9 mouse cellular contexts compared by ENCODE assay signal in the genomic region with DNA sequence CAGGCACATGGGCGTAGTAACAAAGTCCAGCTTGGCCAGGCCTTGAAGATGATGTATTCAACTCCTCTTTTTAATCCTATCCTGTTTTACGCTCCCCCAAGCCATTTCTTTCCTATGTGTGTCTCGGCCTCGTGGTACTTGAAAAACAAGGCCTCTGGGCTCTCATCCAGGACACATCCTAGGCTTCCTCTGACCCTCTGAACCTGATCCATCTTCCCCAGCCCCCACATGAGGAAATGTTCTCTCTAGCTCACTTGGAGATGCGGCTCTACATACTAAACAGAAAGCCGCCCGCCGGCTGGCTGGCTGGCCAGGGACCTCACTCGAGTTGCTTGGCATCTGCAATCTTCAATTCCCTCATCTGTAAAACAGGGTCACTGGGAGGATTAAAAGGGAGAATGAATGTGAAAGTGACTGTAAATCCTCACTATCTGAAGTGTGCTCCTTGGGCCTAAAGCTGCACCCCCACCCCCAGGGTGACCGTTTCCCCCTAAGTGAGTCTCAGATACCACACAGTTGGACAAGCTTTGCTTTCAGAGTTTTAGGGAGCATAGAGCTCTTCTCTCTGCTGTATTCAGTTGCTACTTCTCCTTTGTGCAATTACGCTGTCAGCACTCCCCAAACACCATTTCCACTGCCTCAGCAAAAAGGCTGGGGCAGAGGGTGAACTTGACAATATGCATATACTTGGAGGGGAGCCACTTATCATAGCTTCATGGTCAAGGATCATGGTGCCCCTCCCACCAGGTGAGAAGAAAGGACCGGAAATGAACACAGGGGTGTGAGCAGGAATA.
DNase-seq lines count a peak whose midpoint lies in the region; ATAC-seq lines count a peak whose summit lies in the region.
"Had no signal": no experiment of that assay in that cellular context is flagged by ENCODE, and none has a peak within 500 bp of the region (broad histone marks: within the 10 kb centered on the region; RNA-seq: fewer than 3 reads in every experiment).

No protein-coding gene starts in this region.

- no peaks in the 10 kb centered on the region for H3K9me3 ChIP-seq in limb, embryonic 10.5 days (replicated peaks)
- H3K9me3 ChIP-seq: liver, embryonic 15.5 days had no signal

- intact Hi-C loops in left cerebral cortex, postnatal 10 days (cut with DNase I), result no loop called here
- intact Hi-C loops in left cerebral cortex, postnatal 36 days (cut with DNase I), result no loop called here
- intact Hi-C loops in heart, postnatal 36 days (cut with DNase I), result no loop called here

- H3K27ac ChIP-seq in limb, embryonic 10.5 days, result peak overlapping the region; percentile 19; the same call in 1 of the 2 replicates
- H3K27ac ChIP-seq: liver, embryonic 15.5 days had no signal

- peaks cover 34% of the 10 kb centered on the region for H3K4me1 ChIP-seq in limb, embryonic 10.5 days
- H3K4me1 ChIP-seq: liver, embryonic 15.5 days had no signal

- no peak for ATAC-seq in CD4-positive, CD25-positive, alpha-beta regulatory T cell, adult 4 months

- no peaks in the 10 kb centered on the region for H3K36me3 ChIP-seq in limb, embryonic 10.5 days
- H3K36me3 ChIP-seq: liver, embryonic 15.5 days had no signal

- WGBS in limb, embryonic 10.5 days, result 58% methylated on average over 12 of the region's 12 CpGs

- peak; percentile 19 for DNase-seq in adrenal gland, adult 2 months
- DNase-seq in adrenal gland, postnatal 25 days, result no peak
- peak; percentile 31 to 54 for DNase-seq in left cerebral cortex, postnatal 10 days (ENCODE audit: extremely low spot score in 1 of 2, low spot score in 2 of 2)
- DNase-seq in left cerebral cortex, postnatal 36 days (ENCODE audit: low spot score in 2 of 2), result no peak
- DNase-seq in heart, postnatal 36 days, result peak; percentile 11 to 13
- peak; percentile 38 for DNase-seq in limb, embryonic 10.5 days (ENCODE audit: low spot score)
- peak; percentile 9 for DNase-seq in yolk sac, embryonic 10.5 days (ENCODE audit: low spot score)

- no peak overlapping the region for H3K4me3 ChIP-seq in limb, embryonic 10.5 days
- H3K4me3 ChIP-seq: liver, embryonic 15.5 days had no signal

- peaks cover 98% of the 10 kb centered on the region for H3K27me3 ChIP-seq in limb, embryonic 10.5 days (ENCODE audit: low read depth, poor library complexity, severe bottlenecking)
- H3K27me3 ChIP-seq: liver, embryonic 15.5 days had no signal

Comparison
In these comparisons a context has a peak if more than half of its experiments do, and no peak if none do; other contexts are left out.
1. DNase-seq: peak in adrenal gland, adult 2 months (single experiment), left cerebral cortex, postnatal 10 days (2 of 2), heart, postnatal 36 days (2 of 2), limb, embryonic 10.5 days (single experiment) and yolk sac, embryonic 10.5 days (single experiment); none in adrenal gland, postnatal 25 days (single experiment) and left cerebral cortex, postnatal 36 days (0 of 2).